Mouse (Mus musculus) yolk sac, embryonic 10.5 days (tissue): ENCODE results near the gene Ilf2.
A peak's percentile ranks its signal among the peaks of the same experiment; 100 is the strongest.

Source experiments
- DNase-seq: peaks from one replicate; pipeline ENCODE4 v3.0.0-alpha.2; 2017; ENCODE audit warnings: low spot score

Ilf2 gene

GRCm38 (mm10) chr3:90462579-90462978 is 13.3 kb upstream of the Ilf2 start:
- no peak for DNase-seq

- peak; percentile 78 for DNase-seq
These were observed 11.3 kb upstream of the Ilf2 start for GRCm38 (mm10) chr3:90464552-90465080.

GRCm38 (mm10) chr3:90465081-90465685 is 10.7 kb upstream of the Ilf2 start:
- peak; percentile 63 for DNase-seq

- DNase-seq = peak; percentile 73
These were observed 10.1 kb upstream of the Ilf2 start, which contains the start of gene Npr1 for GRCm38 (mm10) chr3:90465686-90466310. Gene Npr1 (minus strand): TSS chr3:90465866.

- peak; percentile 86 for DNase-seq
These were observed 9.6 kb upstream of the Ilf2 start for GRCm38 (mm10) chr3:90466311-90466766.

- DNase-seq = no peak
These were observed 8.2 kb upstream of the Ilf2 start for GRCm38 (mm10) chr3:90467618-90468300.

- DNase-seq = no peak
These were observed 3.7 kb upstream of the Ilf2 start for GRCm38 (mm10) chr3:90472213-90472612.

GRCm38 (mm10) chr3:90475151-90475830 is 635 bp upstream of the Ilf2 start:
- no peak for DNase-seq

GRCm38 (mm10) chr3:90486998-90487397 is 11.1 kb downstream of the Ilf2 start:
- no peak for DNase-seq

GRCm38 (mm10) chr3:90488576-90488975 is 12.7 kb downstream of the Ilf2 start:
- DNase-seq = no peak

GRCm38 (mm10) chr3:90490696-90491256 is 14.8 kb downstream of the Ilf2 start, which contains the start of gene Snapin:
Gene Snapin (minus strand): TSS chr3:90491033.
- peak; percentile 96 for DNase-seq

- no peak for DNase-seq
These were observed 15.4 kb downstream of the Ilf2 start for GRCm38 (mm10) chr3:90491350-90491749.

- no peak for DNase-seq
These were observed 18.1 kb downstream of the Ilf2 start for GRCm38 (mm10) chr3:90493831-90494540.

- no peak for DNase-seq
These were observed 20.1 kb downstream of the Ilf2 start for GRCm38 (mm10) chr3:90495850-90496525.

GRCm38 (mm10) chr3:90497597-90497996 is 21.7 kb downstream of the Ilf2 start:
- no peak for DNase-seq

GRCm38 (mm10) chr3:90503444-90503843 is 27.5 kb downstream of the Ilf2 start:
- DNase-seq = no peak

GRCm38 (mm10) chr3:90505216-90505615 is 29.3 kb downstream of the Ilf2 start:
- no peak for DNase-seq

- DNase-seq = no peak
These were observed 30.4 kb downstream of the Ilf2 start for GRCm38 (mm10) chr3:90506362-90506761.

GRCm38 (mm10) chr3:90508287-90508949 is 32.5 kb downstream of the Ilf2 start:
- DNase-seq = no peak
